Mouse (Mus musculus): ENCODE measurements at regions not wholly inside any gene's neighbourhood (a gene's known extent, or its start where the extent isn't known, plus 50 kb on each side); places are given as distances from the start of the nearest gene placed in this dataset.

DNA sequence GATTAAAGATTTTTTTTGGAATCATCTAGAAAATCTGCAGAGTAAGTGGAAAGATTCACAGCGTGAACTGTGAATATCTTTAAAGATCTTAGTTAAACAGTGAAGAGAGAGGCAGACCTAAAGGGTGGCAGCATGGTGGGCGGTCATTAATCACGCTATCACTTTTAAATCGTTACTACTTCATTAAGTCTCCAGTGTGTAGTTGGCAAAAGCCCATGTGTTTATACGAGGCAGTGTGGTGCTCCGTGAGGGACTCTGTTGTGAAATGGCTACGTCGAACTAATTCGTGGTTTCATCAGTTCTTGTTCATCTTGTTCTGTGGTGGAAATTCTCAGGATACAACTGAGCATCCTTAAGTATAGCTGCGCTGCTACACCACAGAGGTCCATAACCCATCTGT, 188.2 kb upstream of the Sox9 start:
- Histone ChIP-seq H3K4me3 (ENCODE audit: low read depth, low read length) (no peak overlapping the region), H3K9me3 (ENCODE audit: control insufficient read depth, low read length) (0 out of 2 replicates have a peak, but pooled peaks cover 3% of the 10 kb centered on the region), H3K9ac (ENCODE audit: low read depth, low read length) (no peak overlapping the region), H3K36me3 (ENCODE audit: control insufficient read depth, insufficient read depth, low read length) (no peaks in the 10 kb centered on the region), H3K27me3 (ENCODE audit: control insufficient read depth, insufficient read depth, low read length) (no peaks in the 10 kb centered on the region), H3K4me2 (replicated peaks; ENCODE audit: low read depth, low read length) (no peak overlapping the region), H3K4me1 (replicated peaks; ENCODE audit: control insufficient read depth, insufficient read depth, low read length) (peaks cover 3% of the 10 kb centered on the region; the same call in 1 of the 2 replicates), H3K27ac (ENCODE audit: low read depth, low read length) (no peak overlapping the region)
- ATAC-seq (ENCODE audit: low FRiP score) (no peak), DNase-seq (ENCODE audit: low spot score) (peak; percentile 3)
- 75% methylated on average over 10 of the region's 10 CpGs for WGBS

DNA sequence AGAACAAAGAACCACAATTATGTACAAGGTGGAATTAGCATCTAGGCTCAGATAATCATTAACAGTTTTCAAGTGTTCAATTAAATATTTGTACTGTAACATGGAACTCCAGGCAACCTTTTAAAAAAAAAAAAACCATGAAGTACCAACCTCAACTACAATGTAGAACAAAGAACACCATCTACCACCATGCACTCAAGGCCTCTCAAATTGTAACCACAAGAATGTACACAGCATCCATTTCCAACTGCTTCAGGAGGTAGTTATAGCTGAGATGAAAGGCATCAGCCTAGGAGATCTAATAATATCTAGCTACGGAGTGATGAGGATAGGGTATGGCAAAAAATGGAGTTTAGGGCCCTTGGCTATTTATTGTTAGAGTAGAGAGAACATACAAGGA, 174.7 kb upstream of the Sox9 start:
- no peaks in the 10 kb centered on the region for H3K36me3 ChIP-seq (ENCODE audit: control insufficient read depth, insufficient read depth, low read length)
- H3K4me1 ChIP-seq (replicated peaks; ENCODE audit: control insufficient read depth, insufficient read depth, low read length), result no peaks in the 10 kb centered on the region
- no peak overlapping the region for H3K4me2 ChIP-seq (replicated peaks; ENCODE audit: low read depth, low read length)
- H3K27me3 ChIP-seq (ENCODE audit: control insufficient read depth, insufficient read depth, low read length), result no peaks in the 10 kb centered on the region
- 90% methylated on average over 1 of the region's 1 CpGs for WGBS
- H3K9me3 ChIP-seq (ENCODE audit: control insufficient read depth, low read length), result no peaks in the 10 kb centered on the region
- no peak overlapping the region for H3K27ac ChIP-seq (ENCODE audit: low read depth, low read length)
- ATAC-seq (ENCODE audit: low FRiP score) (no peak), DNase-seq (ENCODE audit: low spot score) (no peak)
- no peak overlapping the region for H3K4me3 ChIP-seq (ENCODE audit: low read depth, low read length)
- no peak overlapping the region for H3K9ac ChIP-seq (ENCODE audit: low read depth, low read length)

DNA sequence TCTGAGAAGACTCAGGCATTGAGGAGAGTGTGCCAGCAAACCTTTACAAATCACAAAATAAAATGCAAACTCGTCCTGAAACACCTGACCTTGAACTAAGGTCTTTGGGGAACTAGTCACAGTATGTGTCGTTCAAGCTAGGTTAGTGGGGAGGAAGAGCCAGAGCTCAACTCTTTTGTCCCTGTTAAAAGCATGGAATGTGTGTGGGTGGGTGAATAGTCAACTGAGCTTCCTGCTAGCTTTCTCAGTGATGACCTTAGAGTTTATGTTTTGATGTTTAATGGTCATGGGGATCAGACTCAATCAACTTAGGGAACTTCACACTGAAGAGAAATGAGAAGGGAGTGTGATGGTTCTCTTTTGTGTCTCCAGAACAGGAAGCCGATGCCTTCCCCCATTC, 172.7 kb upstream of the Sox9 start:
- 70% methylated on average over 3 of the region's 3 CpGs for WGBS
- no peak overlapping the region for H3K27ac ChIP-seq (ENCODE audit: low read depth, low read length)
- H3K4me1 ChIP-seq (replicated peaks; ENCODE audit: control insufficient read depth, insufficient read depth, low read length), result no peaks in the 10 kb centered on the region
- H3K36me3 ChIP-seq (ENCODE audit: control insufficient read depth, insufficient read depth, low read length), result no peaks in the 10 kb centered on the region
- H3K27me3 ChIP-seq (ENCODE audit: control insufficient read depth, insufficient read depth, low read length), result no peaks in the 10 kb centered on the region
- H3K9ac ChIP-seq (ENCODE audit: low read depth, low read length), result no peak overlapping the region
- no peak for ATAC-seq (ENCODE audit: low FRiP score)
- no peak overlapping the region for H3K4me2 ChIP-seq (replicated peaks; ENCODE audit: low read depth, low read length)
- no peak for DNase-seq (ENCODE audit: low spot score)
- no peaks in the 10 kb centered on the region for H3K9me3 ChIP-seq (ENCODE audit: control insufficient read depth, low read length)
- H3K4me3 ChIP-seq (ENCODE audit: low read depth, low read length), result no peak overlapping the region

DNA sequence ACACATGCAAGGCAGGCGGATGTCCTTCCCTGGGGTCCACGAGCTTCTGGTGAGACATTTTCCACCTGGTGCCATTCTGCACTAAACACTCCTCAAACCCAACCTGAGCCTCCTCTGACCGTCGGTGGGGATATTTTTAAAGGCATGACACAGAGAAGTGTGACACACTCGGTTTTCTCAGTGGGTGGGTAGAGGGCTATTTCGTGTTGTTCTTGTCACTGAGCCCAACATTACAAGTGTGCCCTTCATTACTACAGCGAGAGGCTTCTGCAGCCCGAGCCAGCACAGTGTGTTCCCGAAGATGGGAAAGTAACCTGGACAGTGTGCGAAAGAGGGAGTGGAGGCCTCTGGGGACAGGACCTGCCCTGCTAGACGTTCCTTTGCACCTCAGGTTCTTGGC, 171.0 kb upstream of the Sox9 start:
- no peaks in the 10 kb centered on the region for H3K9me3 ChIP-seq (ENCODE audit: control insufficient read depth, low read length)
- ATAC-seq (ENCODE audit: low FRiP score) (no peak), DNase-seq (ENCODE audit: low spot score) (no peak)
- H3K9ac ChIP-seq (ENCODE audit: low read depth, low read length), result no peak overlapping the region
- no peak overlapping the region for H3K27ac ChIP-seq (ENCODE audit: low read depth, low read length)
- no peak overlapping the region for H3K4me2 ChIP-seq (replicated peaks; ENCODE audit: low read depth, low read length)
- H3K4me1 ChIP-seq (replicated peaks; ENCODE audit: control insufficient read depth, insufficient read depth, low read length), result no peaks in the 10 kb centered on the region
- no peaks in the 10 kb centered on the region for H3K27me3 ChIP-seq (ENCODE audit: control insufficient read depth, insufficient read depth, low read length)
- H3K36me3 ChIP-seq (ENCODE audit: control insufficient read depth, insufficient read depth, low read length), result no peaks in the 10 kb centered on the region
- H3K4me3 ChIP-seq (ENCODE audit: low read depth, low read length), result no peak overlapping the region
- WGBS, result 79% methylated on average over 11 of the region's 11 CpGs

DNA sequence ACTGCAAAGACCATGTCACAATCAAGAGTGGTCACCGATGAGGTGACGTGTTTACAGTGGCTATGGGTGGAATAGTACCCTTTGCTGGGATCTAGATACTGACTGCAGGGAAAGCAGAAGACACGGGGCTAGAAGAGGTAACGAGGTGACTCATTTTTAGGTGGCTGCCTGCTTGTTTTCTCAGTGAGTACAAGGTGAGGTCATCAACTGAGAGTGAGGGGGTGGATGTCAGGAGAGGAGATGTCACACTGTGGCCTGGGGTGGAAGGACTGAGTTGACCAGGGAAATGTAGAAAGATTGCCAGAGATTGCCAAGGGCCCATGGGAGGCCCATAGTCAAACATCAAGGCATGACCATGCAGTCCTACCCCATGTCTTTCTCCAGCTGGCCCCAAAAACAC, 166.4 kb upstream of the Sox9 start:
- 93% methylated on average over 4 of the region's 4 CpGs for WGBS
- no peak overlapping the region for H3K4me2 ChIP-seq (replicated peaks; ENCODE audit: low read depth, low read length)
- ATAC-seq (ENCODE audit: low FRiP score), result no peak

DNA sequence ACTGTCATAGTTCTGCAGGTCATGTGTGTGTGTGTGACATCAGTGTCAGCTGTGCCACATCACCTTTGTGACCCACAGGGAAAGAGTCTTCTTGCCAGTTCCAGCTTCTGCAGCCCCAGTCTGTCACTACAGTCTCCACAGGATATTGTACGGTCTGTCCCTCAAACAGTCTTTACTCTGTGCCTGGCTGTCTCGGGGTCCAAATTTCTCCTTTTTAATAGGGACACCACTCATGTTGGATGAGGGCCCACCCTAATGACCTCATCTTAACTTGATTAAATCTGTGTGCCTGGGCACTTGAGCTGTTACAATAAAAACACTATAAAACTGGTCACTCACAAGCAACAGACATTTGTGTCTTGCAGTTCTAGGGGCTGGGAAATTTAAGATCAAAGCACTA, 165.1 kb upstream of the Sox9 start:
- no peaks in the 10 kb centered on the region for H3K36me3 ChIP-seq (ENCODE audit: control insufficient read depth, insufficient read depth, low read length)
- H3K9me3 ChIP-seq (ENCODE audit: control insufficient read depth, low read length), result no peaks in the 10 kb centered on the region
- peaks cover 5% of the 10 kb centered on the region for H3K4me1 ChIP-seq (replicated peaks; ENCODE audit: control insufficient read depth, insufficient read depth, low read length)
- ATAC-seq (ENCODE audit: low FRiP score) (no peak), DNase-seq (ENCODE audit: low spot score) (no peak)
- no peak overlapping the region for H3K9ac ChIP-seq (ENCODE audit: low read depth, low read length)
- H3K4me2 ChIP-seq (replicated peaks; ENCODE audit: low read depth, low read length), result no peak overlapping the region
- H3K4me3 ChIP-seq (ENCODE audit: low read depth, low read length), result no peak overlapping the region
- no peak overlapping the region for H3K27ac ChIP-seq (ENCODE audit: low read depth, low read length)
- H3K27me3 ChIP-seq (ENCODE audit: control insufficient read depth, insufficient read depth, low read length), result no peaks in the 10 kb centered on the region
- WGBS, result 86% methylated on average over 2 of the region's 2 CpGs

More for the DNA sequence above, 166.4 kb upstream of the Sox9 start:
- Histone ChIP-seq H3K27me3 (ENCODE audit: control insufficient read depth, insufficient read depth, low read length) (no peaks in the 10 kb centered on the region), H3K36me3 (ENCODE audit: control insufficient read depth, insufficient read depth, low read length) (no peaks in the 10 kb centered on the region), H3K4me1 (replicated peaks; ENCODE audit: control insufficient read depth, insufficient read depth, low read length) (no peaks in the 10 kb centered on the region), H3K9ac (ENCODE audit: low read depth, low read length) (no peak overlapping the region), H3K27ac (ENCODE audit: low read depth, low read length) (no peak overlapping the region), H3K9me3 (ENCODE audit: control insufficient read depth, low read length) (no peaks in the 10 kb centered on the region), H3K4me3 (ENCODE audit: low read depth, low read length) (no peak overlapping the region)
- DNase-seq (ENCODE audit: low spot score), result no peak

DNA sequence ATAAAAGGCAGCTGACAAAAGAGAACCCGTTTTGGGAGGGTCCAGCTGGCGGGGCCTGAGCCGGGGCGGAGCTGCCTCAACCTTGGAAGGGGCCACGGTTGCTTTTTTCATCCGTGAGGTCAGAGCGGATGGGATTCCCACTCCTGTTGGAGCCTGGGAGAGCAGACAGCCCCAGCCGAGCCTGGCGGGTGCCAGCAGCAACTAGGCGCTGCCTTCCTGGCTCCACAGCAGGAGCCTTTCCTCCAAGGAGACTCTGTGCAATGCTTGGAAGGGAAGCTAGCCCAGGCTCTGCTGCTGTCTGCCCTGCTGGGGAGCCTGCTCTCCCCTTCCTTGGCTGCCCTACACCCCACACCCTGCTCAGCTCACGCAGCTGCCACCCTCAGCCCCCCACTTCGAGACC, 161.1 kb upstream of the Sox9 start:
- DNase-seq (ENCODE audit: low spot score) (peak; percentile 27), ATAC-seq (ENCODE audit: low FRiP score) (peak; percentile 35; the same call in 1 of the 2 replicates)
- Histone ChIP-seq H3K4me2 (replicated peaks; ENCODE audit: low read depth, low read length) (peak overlapping the region; percentile 26; the same call in 1 of the 2 replicates), H3K4me1 (replicated peaks; ENCODE audit: control insufficient read depth, insufficient read depth, low read length) (peaks cover 5% of the 10 kb centered on the region), H3K4me3 (ENCODE audit: low read depth, low read length) (no peak overlapping the region), H3K36me3 (ENCODE audit: control insufficient read depth, insufficient read depth, low read length) (no peaks in the 10 kb centered on the region), H3K9me3 (ENCODE audit: control insufficient read depth, low read length) (no peaks in the 10 kb centered on the region), H3K27ac (ENCODE audit: low read depth, low read length) (no peak overlapping the region; the same call in 1 of the 2 replicates), H3K9ac (ENCODE audit: low read depth, low read length) (0 out of 2 replicates have a peak overlapping the region, but pooled peaks have one; percentile 38), H3K27me3 (ENCODE audit: control insufficient read depth, insufficient read depth, low read length) (no peaks in the 10 kb centered on the region)
- 26% methylated on average over 12 of the region's 12 CpGs for WGBS

DNA sequence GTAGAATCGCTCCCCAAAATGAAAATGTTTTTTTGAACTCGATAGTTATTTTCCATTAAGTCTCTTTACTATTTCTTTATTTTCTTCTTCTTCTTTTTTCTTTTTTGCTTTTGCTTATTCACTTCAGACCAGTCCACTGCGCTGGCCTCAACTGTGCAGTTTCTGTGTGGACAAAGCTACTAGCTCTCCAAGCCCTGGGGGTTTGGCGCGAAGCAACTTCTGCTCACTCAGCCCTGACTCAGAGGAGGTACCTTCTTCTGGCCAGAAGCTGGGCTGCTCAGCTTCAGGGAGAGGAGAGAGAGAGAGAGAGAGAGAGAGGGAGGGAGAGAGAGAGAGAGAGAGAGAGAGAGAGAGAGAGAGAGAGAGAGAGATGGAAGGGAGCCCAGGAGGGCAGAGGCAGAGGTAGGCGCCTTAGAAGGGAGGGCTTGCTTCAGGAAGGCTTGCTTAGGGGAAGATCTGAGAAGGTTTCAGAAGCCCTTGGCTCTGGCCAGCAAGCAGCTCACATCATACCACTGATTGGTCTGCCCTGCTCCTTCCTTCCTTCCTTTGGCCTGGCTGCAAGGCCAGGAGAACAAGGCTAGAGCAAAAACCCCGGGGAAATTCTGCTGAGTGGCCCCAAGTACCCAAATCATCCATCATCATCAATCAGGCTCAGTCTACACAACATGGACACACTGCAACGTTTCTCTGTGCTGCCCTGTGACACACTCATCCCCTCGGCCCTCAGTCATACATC, 160.5 kb upstream of the Sox9 start:
- no peak for ATAC-seq (ENCODE audit: low FRiP score)
- no peaks in the 10 kb centered on the region for H3K27me3 ChIP-seq (ENCODE audit: control insufficient read depth, insufficient read depth, low read length)
- no peak overlapping the region for H3K27ac ChIP-seq (ENCODE audit: low read depth, low read length)
- H3K4me1 ChIP-seq (replicated peaks; ENCODE audit: control insufficient read depth, insufficient read depth, low read length), result peaks cover 5% of the 10 kb centered on the region
- no peak overlapping the region for H3K4me3 ChIP-seq (ENCODE audit: low read depth, low read length)
- WGBS, result 63% methylated on average over 9 of the region's 9 CpGs
- H3K9ac ChIP-seq (ENCODE audit: low read depth, low read length), result no peak overlapping the region
- no peaks in the 10 kb centered on the region for H3K36me3 ChIP-seq (ENCODE audit: control insufficient read depth, insufficient read depth, low read length)
- H3K4me2 ChIP-seq (replicated peaks; ENCODE audit: low read depth, low read length), result no peak overlapping the region
- DNase-seq (ENCODE audit: low spot score), result peak; percentile 26
- H3K9me3 ChIP-seq (ENCODE audit: control insufficient read depth, low read length), result no peaks in the 10 kb centered on the region

DNA sequence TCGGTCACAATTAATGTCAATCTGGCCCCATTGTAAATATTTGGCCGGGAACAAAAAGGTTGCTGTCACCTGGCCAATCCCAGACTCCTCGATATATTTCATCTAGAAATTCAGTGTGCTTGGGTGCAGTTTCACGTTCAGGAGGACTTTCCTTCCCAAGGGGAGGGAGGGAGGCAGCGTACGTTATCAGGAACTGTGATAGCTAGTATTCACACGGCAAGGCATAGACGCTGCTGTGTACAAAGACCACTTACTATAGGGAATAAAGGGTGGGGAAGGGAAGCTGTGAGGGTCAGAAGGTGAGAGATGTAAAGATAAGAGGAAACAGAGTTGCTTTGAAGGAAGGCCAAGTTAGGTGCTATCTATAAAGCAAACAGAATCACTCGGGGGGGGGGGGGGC, 132.7 kb upstream of the Sox9 start:
- no peak for DNase-seq (ENCODE audit: low spot score)

More for the DNA sequence above, 132.7 kb upstream of the Sox9 start:
- Histone ChIP-seq H3K36me3 (ENCODE audit: control insufficient read depth, insufficient read depth, low read length) (no peaks in the 10 kb centered on the region), H3K9ac (ENCODE audit: low read depth, low read length) (no peak overlapping the region), H3K4me2 (replicated peaks; ENCODE audit: low read depth, low read length) (no peak overlapping the region), H3K27me3 (ENCODE audit: control insufficient read depth, insufficient read depth, low read length) (no peaks in the 10 kb centered on the region), H3K4me3 (ENCODE audit: low read depth, low read length) (no peak overlapping the region), H3K4me1 (replicated peaks; ENCODE audit: control insufficient read depth, insufficient read depth, low read length) (no peaks in the 10 kb centered on the region), H3K27ac (ENCODE audit: low read depth, low read length) (no peak overlapping the region), H3K9me3 (ENCODE audit: control insufficient read depth, low read length) (no peaks in the 10 kb centered on the region)
- ATAC-seq (ENCODE audit: low FRiP score), result no peak
- 67% methylated on average over 9 of the region's 9 CpGs for WGBS

Measured in hindbrain, embryonic 11.5 days (tissue).